In the genomic region with DNA sequence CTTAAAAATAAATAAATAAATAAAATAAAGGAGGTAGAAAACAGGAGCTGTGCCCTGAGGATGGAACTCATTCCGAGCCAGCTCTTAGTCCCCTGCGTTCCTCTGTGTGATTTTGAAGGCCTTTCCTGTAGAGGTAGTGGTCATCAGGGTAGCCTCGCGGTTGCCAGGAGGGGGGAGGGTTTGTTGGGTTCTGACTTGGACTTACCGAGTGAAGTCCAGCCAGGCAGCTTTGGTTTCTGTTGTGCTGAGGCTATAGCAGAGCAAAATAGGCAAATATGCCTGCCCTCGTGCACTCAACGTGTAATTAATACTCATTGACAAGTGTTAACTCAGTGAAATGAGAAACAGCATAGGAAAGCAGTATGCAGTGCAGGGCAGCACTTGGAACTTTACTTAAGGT, we compare ENCODE assay signal across 9 mouse cellular contexts.
A peak's percentile ranks its signal among the peaks of the same experiment; 100 is the strongest.
DNase-seq lines count a peak whose midpoint lies in the region; ATAC-seq and TF ChIP-seq lines count a peak whose summit lies in the region.
"Had no signal": no experiment of that assay in that cellular context is flagged by ENCODE, and none has a peak within 500 bp of the region (broad histone marks: within the 10 kb centered on the region; RNA-seq: fewer than 3 reads in every experiment).

No protein-coding gene starts in this region.

- no peak for TF ChIP-seq CTCF in liver, adult 2 months (IDR thresholded peaks at IDR 0.05; ENCODE audit: low read depth, low read length)
- TF ChIP-seq CTCF in Patski (IDR thresholded peaks at IDR 0.05), result no peak
- no peak for TF ChIP-seq CTCF in cerebellum, adult 2 months (IDR thresholded peaks at IDR 0.05; ENCODE audit: borderline replicate concordance, insufficient read depth, low read depth, low read length)

- CTCF ChIA-PET in Patski (lab: Charles Lee), result interaction anchor here (1.5 kb wide), 1 partner anchor 26 kb away, joined by 3 read pairs; no protein-coding TSS in a partner anchor

- H3K27me3 ChIP-seq in liver, adult 2 months (ENCODE audit: control insufficient read depth, insufficient read depth, low read length), result no peaks in the 10 kb centered on the region
- no peaks in the 10 kb centered on the region for H3K27me3 ChIP-seq in Patski
- H3K27me3 ChIP-seq in intestine, embryonic 16.5 days (replicated peaks; ENCODE audit: control insufficient read depth, insufficient read depth, low read length), result no peaks in the 10 kb centered on the region
- no peaks in the 10 kb centered on the region for H3K27me3 ChIP-seq in neural tube, embryonic 15.5 days (replicated peaks)
- no peaks in the 10 kb centered on the region for H3K27me3 ChIP-seq in cerebellum, adult 2 months (ENCODE audit: control insufficient read depth, insufficient read depth, low read length)
- H3K27me3 ChIP-seq: heart, embryonic 12.5 days had no signal

- no peak overlapping the region for H3K4me3 ChIP-seq in liver, adult 2 months (ENCODE audit: insufficient read depth, low read depth, low read length)
- no peak overlapping the region for H3K4me3 ChIP-seq in intestine, embryonic 16.5 days (ENCODE audit: low read length)
- no peak overlapping the region for H3K4me3 ChIP-seq in neural tube, embryonic 15.5 days (replicated peaks)
- no peak overlapping the region for H3K4me3 ChIP-seq in cerebellum, adult 2 months (replicated peaks; ENCODE audit: insufficient read depth, low read depth, low read length)
- H3K4me3 ChIP-seq: heart, embryonic 12.5 days had no signal

- no peaks in the 10 kb centered on the region; the same call in 1 of the 2 replicates for H3K79me2 ChIP-seq in liver, adult 2 months (ENCODE audit: control insufficient read depth, insufficient read depth, low read length)

- no peak overlapping the region for H3K4me2 ChIP-seq in intestine, embryonic 16.5 days (ENCODE audit: low read depth, low read length)
- H3K4me2 ChIP-seq in neural tube, embryonic 15.5 days, result no peak overlapping the region
- H3K4me2 ChIP-seq: heart, embryonic 12.5 days had no signal

- POLR2A ChIA-PET in Patski (lab: Charles Lee), result interaction anchor here (0.9 to 1.3 kb wide), 4 partner anchors 26 to 56 kb away, joined by 3 read pairs; no protein-coding TSS in a partner anchor

- peak overlapping the region; percentile 53 for H3K27ac ChIP-seq in liver, adult 2 months (replicated peaks; ENCODE audit: insufficient read depth, low read depth, low read length)
- peak overlapping the region; percentile 72 for H3K27ac ChIP-seq in intestine, embryonic 16.5 days (ENCODE audit: low read length)
- H3K27ac ChIP-seq in neural tube, embryonic 15.5 days (replicated peaks), result peak overlapping the region; percentile 38; the same call in 1 of the 2 replicates
- H3K27ac ChIP-seq in cerebellum, adult 2 months (ENCODE audit: insufficient read depth, low read length), result no peak overlapping the region

- peak; percentile 71 for DNase-seq in liver, adult 2 months (ENCODE audit: extremely low read depth, low read depth, low spot score)
- DNase-seq in liver, result no peak
- DNase-seq in Patski (ENCODE audit: low read depth, low spot score), result no peak
- DNase-seq in cerebellum, postnatal 25 days, result no peak
- no peak for DNase-seq in cerebellum, adult 2 months
- DNase-seq: left cerebral cortex, postnatal 4 days had no signal

- H3K9ac ChIP-seq in liver, adult 2 months (ENCODE audit: low read depth, low read length), result peak overlapping the region; percentile 18; the same call in 1 of the 2 replicates
- H3K9ac ChIP-seq in intestine, embryonic 16.5 days (ENCODE audit: low read depth, low read length), result no peak overlapping the region
- no peak overlapping the region for H3K9ac ChIP-seq in neural tube, embryonic 15.5 days (replicated peaks)
- H3K9ac ChIP-seq: heart, embryonic 12.5 days had no signal

- peaks cover 11% of the 10 kb centered on the region for H3K4me1 ChIP-seq in liver, adult 2 months (ENCODE audit: control insufficient read depth, insufficient read depth, low read length)
- peaks cover 6% of the 10 kb centered on the region for H3K4me1 ChIP-seq in intestine, embryonic 16.5 days (ENCODE audit: control insufficient read depth, insufficient read depth, low read length)
- peaks cover 17% of the 10 kb centered on the region for H3K4me1 ChIP-seq in neural tube, embryonic 15.5 days
- no peaks in the 10 kb centered on the region for H3K4me1 ChIP-seq in cerebellum, adult 2 months (ENCODE audit: control insufficient read depth, insufficient read depth, low read length)

- TF ChIP-seq POLR2A in liver, adult 2 months (IDR thresholded peaks at IDR 0.05; ENCODE audit: extremely low read depth, insufficient read depth, low read length), result no peak
- no peak for TF ChIP-seq POLR2A in cerebellum, adult 2 months (IDR thresholded peaks at IDR 0.05; ENCODE audit: borderline replicate concordance, insufficient read depth, low read length)

- peak; percentile 37 for ATAC-seq in Patski
- peak; percentile 32; the same call in 1 of the 2 replicates for ATAC-seq in intestine, embryonic 16.5 days
- no peak for ATAC-seq in neural tube, embryonic 15.5 days (ENCODE audit: low FRiP score)

- 23% methylated on average over 7 of the region's 7 CpGs for WGBS in liver, adult 2 months
- 70% methylated on average over 7 of the region's 7 CpGs for WGBS in intestine, embryonic 16.5 days
- 83% methylated on average over 7 of the region's 7 CpGs for WGBS in neural tube, embryonic 15.5 days
- 65% methylated on average over 7 of the region's 7 CpGs for WGBS in cerebellum, adult 2 months

- no peaks in the 10 kb centered on the region for H3K9me3 ChIP-seq in intestine, embryonic 16.5 days (ENCODE audit: control insufficient read depth, low read length)
- H3K9me3 ChIP-seq in neural tube, embryonic 15.5 days (replicated peaks), result no peaks in the 10 kb centered on the region
- H3K9me3 ChIP-seq: heart, embryonic 12.5 days had no signal

- H3K36me3 ChIP-seq in liver, adult 2 months (ENCODE audit: control insufficient read depth, insufficient read depth, low read length), result peaks cover 2% of the 10 kb centered on the region; the same call in 1 of the 2 replicates
- H3K36me3 ChIP-seq in intestine, embryonic 16.5 days (ENCODE audit: control insufficient read depth, insufficient read depth, low read length), result no peaks in the 10 kb centered on the region
- peaks cover 17% of the 10 kb centered on the region for H3K36me3 ChIP-seq in neural tube, embryonic 15.5 days

- in situ Hi-C loops in Patski (cut with MboI; ENCODE audit: low pct_unique_long_range_greater_than_20kb), result no loop called here
